Mouse (Mus musculus) embryonic fibroblast, embryonic 13.5 days (primary cell): ENCODE measurements around the gene S100pbp. TPM values are rescaled to one million over a fixed set of nuclear protein-coding genes. Genes with fewer than 3 reads are reported as not detected.
"Not testable (repeated sequence)": the region's sequence is repeated elsewhere in the genome, so short reads cannot be mapped to it uniquely, and the experiment has no call there.

ENCODE experiments used
- H3K27ac ChIP-seq: 2 replicates; pipeline ENCODE4 v1.5.1; 2012; ENCODE audit warnings: low read length, control low read depth, inconsistent platforms; ENCODE audit not compliant: insufficient read depth
- H3K4me1 ChIP-seq: 2 replicates; pipeline ENCODE4 v1.6.1; 2011; ENCODE audit warnings: low read length; ENCODE audit not compliant: control insufficient read depth, insufficient read depth
- H3K4me3 ChIP-seq: 2 replicates; pipeline ENCODE4 v1.5.1; 2011; ENCODE audit warnings: mild to moderate bottlenecking, control low read depth, low read length; ENCODE audit not compliant: insufficient read depth
- CTCF ChIP-seq: IDR thresholded peaks from 2 replicates; pipeline ENCODE4 v1.5.1; 2011; ENCODE audit warnings: mild to moderate bottlenecking, control low read depth, low read length, moderate library complexity, borderline replicate concordance; ENCODE audit not compliant: insufficient read depth
- POLR2A ChIP-seq: IDR thresholded peaks from 2 replicates; pipeline ENCODE4 v1.6.1; 2011; ENCODE audit warnings: low read depth, mild to moderate bottlenecking, control low read depth, low read length, moderate library complexity
- polyA plus RNA-seq: library from polyadenylated mRNA; stranded (reverse); fragments of >200 nt; gene quantifications from 2 replicates; pipeline ENCODE4 v1.2.4, GENCODE M21; 2011; ENCODE audit warnings: low read depth; ENCODE audit not compliant: missing spikeins, insufficient read length

The S100pbp gene
- polyA plus RNA-seq, 1 experiment, result 65.4 TPM

DNA sequence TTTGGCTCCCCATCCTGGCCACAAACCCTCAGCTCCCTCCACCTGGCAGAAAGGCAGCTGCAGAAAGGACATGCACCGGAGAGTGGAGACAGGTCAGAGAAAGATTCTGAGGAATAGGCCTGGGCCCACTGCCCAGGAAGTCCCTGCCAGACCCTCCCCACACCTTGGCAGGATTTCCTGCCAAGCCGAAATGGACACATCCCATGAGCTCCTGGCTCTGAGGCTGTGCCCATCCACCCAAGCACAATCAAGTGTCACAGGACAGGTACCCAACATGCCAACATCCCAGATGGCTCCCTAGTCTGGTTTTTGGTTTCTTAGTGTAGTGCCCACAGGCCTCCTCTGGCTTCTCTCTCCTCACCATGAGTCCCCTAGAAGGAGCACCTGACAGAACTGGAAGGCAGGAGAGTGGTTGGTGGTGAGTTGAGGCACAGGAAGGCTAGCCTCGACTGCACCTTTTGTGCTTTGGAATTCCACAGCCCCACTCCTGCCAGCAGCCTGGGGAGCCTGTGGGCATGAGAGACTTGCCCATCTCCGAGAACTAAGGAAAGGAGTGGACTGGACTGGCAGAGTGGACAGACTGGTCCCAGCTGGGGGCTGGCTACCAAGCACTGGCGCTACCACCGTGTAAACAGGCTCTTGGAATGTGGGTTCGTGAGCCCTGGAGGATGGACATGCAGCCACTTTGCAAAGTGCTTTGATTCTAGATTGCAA, 31.0 kb upstream of the S100pbp start:
- Histone ChIP-seq H3K27ac (no peak overlapping the region), H3K4me3 (no peak overlapping the region), H3K4me1 (no peaks in the 10 kb centered on the region)
- TF ChIP-seq POLR2A (no peak), CTCF (no peak)

DNA sequence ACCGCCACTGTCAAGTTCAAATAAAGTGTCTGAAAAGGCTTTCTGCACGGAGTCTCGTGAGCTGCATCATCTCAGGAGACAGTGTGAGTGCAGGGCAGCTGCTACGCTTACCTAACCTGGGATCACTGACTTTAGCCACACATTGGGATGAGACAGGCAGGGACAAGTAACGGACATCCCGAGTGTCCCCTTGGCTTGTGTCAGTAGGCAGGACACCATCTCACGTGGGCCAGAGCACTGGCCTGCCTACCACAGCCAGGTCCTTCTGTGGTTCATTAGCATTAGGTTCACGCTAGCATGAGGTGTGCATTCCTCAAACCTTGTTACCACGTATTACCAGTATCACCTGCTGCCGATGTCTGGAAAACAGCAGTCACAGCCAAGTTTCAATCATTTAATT, 29.7 kb upstream of the S100pbp start:
- Histone ChIP-seq H3K27ac (no peak overlapping the region; the same call in 1 of the 2 replicates), H3K4me3 (no peak overlapping the region), H3K4me1 (no peaks in the 10 kb centered on the region)
- TF ChIP-seq POLR2A, result no peak
- TF ChIP-seq CTCF, result no peak

DNA sequence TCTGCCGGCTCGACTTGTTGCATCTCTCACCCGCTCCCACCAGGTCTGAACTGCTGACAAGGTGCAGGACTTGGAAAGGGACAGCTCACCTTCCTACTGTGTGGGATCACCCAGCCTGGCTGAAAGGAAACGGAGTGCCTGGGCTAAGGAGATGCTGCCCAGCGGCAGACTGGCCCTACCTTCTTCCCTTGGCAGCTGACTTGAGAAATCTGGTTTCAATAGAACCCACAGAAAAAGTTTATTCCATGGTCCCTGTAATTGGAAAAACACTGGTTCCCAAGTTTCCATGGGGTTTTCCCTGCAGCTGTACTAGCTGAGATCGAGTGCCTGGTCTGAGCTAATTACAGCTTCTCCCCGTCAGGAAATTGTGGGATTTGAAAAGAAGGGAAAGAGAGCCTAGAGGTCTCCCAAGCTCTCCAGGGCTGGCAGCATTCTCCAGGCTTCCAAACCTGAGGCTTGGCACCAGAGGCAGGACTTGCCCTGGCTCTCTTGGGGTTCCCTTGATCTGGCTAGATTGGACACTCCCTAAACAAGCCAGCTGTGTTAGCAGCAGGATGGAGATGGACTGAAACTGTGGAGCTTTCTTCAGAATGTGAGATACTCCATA, 29.1 kb upstream of the S100pbp start:
- no peak overlapping the region for H3K4me3 ChIP-seq
- H3K4me1 ChIP-seq, result no peaks in the 10 kb centered on the region
- TF ChIP-seq POLR2A (no peak), CTCF (no peak)
- H3K27ac ChIP-seq, result no peak overlapping the region

DNA sequence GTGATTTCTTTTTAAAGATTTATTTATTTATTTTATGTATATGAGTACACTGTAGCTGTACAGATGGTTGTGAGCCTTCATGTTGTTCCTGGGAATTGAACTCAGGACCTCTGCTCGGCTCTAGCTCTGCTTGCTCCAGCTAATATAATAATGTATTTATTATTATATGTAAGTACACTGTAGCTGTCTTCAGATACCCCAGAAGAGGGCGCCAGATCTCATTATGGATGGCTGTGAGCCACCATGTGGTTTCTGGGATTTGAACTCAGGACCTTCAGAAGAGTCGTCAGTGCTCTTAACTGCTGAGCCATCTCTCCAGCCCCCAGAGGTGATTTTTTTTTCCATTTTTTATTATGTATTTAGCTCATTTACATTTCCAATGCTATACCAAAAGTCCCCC, 23.0 kb upstream of the S100pbp start:
- H3K4me1 ChIP-seq, H3K4me3 ChIP-seq: not testable (repeated sequence)

DNA sequence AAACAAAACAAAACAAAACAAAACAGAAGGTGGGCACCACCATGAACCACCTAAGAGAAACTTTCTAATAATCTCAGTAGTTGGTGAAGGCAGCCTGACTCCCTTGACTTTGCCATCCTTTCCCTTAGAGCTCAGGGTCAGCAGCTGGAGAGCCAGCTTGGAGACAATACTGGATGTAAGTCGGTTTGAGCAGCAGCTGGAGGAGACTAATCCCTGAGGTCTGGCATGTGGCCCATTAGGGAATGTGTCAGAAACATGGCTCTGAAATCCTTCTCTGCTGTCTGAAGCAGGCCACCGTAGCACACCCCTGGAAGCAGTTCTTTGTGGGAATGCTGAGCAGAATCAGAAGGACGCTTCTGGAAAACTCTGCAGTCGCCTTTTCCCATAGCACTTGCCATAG, 21.9 kb upstream of the S100pbp start:
- no peak for TF ChIP-seq POLR2A
- TF ChIP-seq CTCF, result no peak
- H3K27ac ChIP-seq, result no peak overlapping the region
- no peaks in the 10 kb centered on the region for H3K4me1 ChIP-seq
- H3K4me3 ChIP-seq, result no peak overlapping the region

More for the DNA sequence above, 23.0 kb upstream of the S100pbp start:
- not testable (repeated sequence) for H3K27ac ChIP-seq

DNA sequence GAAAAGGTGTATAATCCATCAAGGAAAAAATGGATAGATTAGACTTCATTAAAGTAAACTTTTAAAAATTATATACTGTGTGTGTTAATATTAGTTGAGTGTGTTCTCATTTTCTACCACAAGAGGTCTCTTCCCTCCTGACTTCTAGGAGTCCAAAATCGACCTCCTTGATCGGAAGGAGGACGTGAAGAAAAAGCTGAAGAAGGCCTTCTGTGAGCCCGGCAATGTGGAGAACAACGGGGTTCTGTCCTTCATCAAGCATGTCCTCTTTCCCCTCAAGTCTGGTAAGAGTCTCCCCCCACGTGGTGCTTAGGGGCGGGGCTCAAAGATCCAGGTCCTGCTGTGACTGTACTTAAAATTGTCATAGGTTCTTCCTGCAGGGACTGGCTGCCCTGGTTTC, 20.0 kb upstream of the S100pbp start:
- H3K27ac ChIP-seq, result no peak overlapping the region
- TF ChIP-seq CTCF (no peak), POLR2A (no peak)
- H3K4me3 ChIP-seq, result no peak overlapping the region
- no peaks in the 10 kb centered on the region for H3K4me1 ChIP-seq

GRCm38 (mm10) chr4:129206792-129207191, 17.3 kb upstream of the S100pbp start:
- Histone ChIP-seq H3K4me3 (no peak overlapping the region), H3K4me1 (0 out of 2 replicates have a peak, but pooled peaks cover under 1% of the 10 kb centered on the region), H3K27ac (no peak overlapping the region)
- TF ChIP-seq POLR2A (no peak), CTCF (no peak)

- H3K27ac ChIP-seq, result peak overlapping the region; percentile 32; the same call in 1 of the 2 replicates
- H3K4me3 ChIP-seq, result no peak overlapping the region
- 0 out of 2 replicates have a peak, but pooled peaks cover 2% of the 10 kb centered on the region for H3K4me1 ChIP-seq
- no peak for TF ChIP-seq CTCF
- no peak for TF ChIP-seq POLR2A
These were observed 15.1 kb upstream of the S100pbp start for GRCm38 (mm10) chr4:129204655-129205054.

DNA sequence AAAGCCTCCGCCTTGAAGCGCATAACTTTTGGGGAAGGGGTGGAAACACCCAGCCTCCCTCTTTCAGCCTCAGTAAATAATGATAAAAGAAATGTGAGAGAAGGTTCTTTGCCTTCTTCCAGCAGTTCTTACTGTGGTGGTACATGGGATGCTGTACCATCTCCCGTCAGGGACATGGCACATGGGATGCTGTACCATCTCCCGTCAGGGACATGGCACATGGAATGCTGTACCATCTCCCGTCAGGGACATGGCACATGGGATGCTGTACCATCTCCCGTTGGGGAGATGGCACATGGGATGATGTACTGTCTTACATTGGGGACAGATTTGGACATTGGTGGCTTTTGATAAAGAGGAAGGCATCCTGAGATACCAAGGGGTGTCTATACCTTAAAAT, 8.0 kb upstream of the S100pbp start:
- TF ChIP-seq CTCF (no peak), POLR2A (no peak)
- Histone ChIP-seq H3K4me3 (no peak overlapping the region), H3K27ac (no peak overlapping the region), H3K4me1 (0 out of 2 replicates have a peak, but pooled peaks cover 2% of the 10 kb centered on the region)

- Histone ChIP-seq H3K4me1 (peaks cover 3% of the 10 kb centered on the region; the same call in 1 of the 2 replicates), H3K27ac (no peak overlapping the region), H3K4me3 (no peak overlapping the region)
- TF ChIP-seq CTCF (no peak), POLR2A (no peak)
These were observed 4.8 kb upstream of the S100pbp start for GRCm38 (mm10) chr4:129194280-129194679.

DNA sequence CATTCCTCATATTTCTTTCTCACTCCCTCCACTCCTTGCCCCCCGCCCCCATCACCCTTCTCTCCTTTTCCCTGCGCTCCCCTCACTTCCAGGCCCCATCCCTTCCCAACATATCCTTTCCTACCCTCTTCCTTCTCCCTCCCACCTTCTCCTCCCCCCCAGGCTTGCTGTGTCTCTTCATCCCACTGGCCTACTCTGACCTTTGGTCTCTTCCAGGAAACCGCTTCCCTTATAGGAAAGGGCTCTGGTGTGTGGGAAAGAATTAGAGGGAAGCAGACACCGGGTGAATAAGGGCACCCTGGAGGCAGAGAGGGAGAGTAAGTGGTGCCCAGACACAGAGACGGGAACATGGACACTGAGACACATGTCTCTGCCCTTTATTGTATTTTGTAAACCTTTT, 2.2 kb upstream of the S100pbp start:
- peak overlapping the region; percentile 87 for H3K4me3 ChIP-seq
- H3K4me1 ChIP-seq, result peaks cover 3% of the 10 kb centered on the region; the same call in 1 of the 2 replicates
- H3K27ac ChIP-seq, result no peak overlapping the region
- TF ChIP-seq POLR2A (no peak), CTCF (no peak)
